Mouse (Mus musculus) layer of hippocampus, postnatal 14 days (tissue): ENCODE results near the gene Capn7. TPM values are rescaled to one million over a fixed set of nuclear protein-coding genes. Genes with fewer than 3 reads are reported as not detected.

Experiments
- DNase-seq, 2 experiments: peaks; one replicate each; pipeline ENCODE4 v3.0.0; 2021 to 2022; ENCODE audit warnings: low spot score in 2 of 2, mixed read lengths in 1 of 2
- total RNA-seq, 2 experiments: library from RNA; stranded (reverse); gene quantifications; 2 replicates each; pipeline ENCODE4 v1.2.3; 2021

Capn7 gene
- total RNA-seq, 2 experiments from 2014 or later = 36.6 to 41.0 TPM

DNA sequence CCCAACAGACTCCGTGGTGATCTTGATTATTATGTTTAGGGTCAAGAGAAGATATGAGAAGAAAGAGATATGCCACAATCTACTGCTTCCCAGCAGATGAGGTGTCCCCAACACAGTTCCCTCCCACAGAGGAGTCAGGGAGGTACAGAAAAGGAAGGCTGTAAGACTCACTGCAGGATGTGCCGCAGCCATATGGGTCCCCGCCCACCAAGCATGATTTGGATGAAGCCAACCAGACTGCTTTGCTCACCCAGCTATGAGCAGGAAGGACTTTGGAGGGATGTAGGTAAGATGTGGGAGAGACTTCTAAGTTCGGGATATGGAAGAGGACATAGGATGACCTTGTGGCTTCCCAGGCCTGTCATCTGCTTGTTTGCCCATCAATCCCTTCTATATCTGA, 74.3 kb downstream of the Capn7 start:
- DNase-seq = no peak

DNA sequence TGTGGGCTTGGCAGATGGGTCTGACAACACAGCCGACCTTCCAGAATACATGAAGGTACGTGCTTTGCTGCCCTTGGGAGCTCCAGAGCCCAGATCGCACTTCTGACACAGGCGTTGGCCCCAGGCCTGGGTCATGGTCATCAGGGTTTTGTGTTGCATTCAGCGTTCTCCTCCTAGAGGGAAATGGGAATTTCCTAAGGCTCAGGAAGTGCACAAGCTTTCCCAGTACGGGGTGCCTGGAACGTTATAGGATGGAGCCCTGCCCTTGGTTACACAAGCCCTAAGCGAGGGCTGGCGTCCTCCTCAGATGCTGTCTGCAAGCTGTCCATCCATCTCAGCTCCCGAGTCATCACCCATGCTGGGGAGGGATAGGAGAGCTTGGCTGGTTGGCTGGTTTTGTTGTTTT, 76.2 kb downstream of the Capn7 start:
- DNase-seq = no peak

DNA sequence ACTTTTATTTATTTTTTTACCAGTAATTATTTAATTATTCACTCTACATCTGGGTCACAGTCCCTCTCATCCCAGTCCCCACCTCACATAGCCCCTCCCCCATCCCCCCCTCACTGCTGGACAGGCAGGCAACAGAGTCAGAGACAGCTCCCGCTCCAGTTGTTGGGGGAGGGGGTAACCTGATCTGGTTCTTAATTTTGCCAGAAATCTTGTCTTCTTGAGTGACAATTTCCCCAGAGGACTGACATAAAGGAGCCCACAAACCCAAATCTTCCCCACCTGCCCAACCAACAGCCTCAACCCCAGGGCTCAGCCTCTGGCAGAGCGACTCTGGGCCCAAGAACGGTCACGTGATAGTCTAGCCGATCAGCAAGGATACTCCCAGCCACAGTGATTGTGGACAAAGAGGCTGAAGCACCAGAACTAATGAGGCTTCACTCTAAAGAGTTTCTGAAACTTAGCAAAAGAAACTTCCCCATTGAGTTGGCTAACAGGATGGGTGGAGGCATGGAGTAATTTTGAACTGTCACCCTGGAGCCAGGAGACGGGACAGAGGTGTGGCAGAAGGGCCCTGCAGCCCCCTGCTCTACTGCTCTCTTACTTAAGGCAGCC, 77.1 kb downstream of the Capn7 start:
- DNase-seq = no peak

DNA sequence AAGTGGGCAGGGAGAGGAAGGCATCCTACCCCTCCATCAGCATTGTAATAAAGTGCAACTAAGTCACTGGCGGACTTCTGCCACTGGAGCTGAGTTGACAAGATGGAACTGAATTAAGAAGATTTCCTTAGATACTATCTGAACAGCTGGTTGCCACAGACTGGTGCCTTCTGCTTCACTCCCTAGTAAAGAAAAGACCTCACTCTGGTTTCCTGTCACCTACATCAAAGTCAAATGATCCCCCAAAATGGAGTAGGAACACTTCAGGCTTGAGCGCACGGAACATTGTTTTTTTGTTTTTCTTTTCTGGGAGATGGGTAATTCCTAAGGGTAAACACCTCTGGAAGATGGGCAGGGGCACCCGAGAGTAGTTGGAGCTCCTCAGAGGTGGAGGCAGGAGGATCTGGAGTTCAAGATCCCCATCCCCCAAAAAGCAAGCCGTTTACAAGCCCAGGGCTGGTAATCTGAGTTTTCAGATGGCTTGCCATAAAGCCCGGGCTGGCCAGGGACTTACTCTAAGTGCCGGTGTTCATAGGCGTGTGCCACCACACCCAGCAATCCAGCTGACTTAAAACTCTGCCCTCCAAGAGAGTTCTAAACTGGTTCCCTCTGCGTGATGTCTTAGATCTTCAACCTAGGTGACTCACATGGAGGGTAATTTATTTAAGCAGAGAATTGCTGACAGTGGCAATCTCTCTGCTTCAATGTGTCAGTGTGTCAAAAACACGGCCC, 78.0 kb downstream of the Capn7 start:
- no peak for DNase-seq

DNA sequence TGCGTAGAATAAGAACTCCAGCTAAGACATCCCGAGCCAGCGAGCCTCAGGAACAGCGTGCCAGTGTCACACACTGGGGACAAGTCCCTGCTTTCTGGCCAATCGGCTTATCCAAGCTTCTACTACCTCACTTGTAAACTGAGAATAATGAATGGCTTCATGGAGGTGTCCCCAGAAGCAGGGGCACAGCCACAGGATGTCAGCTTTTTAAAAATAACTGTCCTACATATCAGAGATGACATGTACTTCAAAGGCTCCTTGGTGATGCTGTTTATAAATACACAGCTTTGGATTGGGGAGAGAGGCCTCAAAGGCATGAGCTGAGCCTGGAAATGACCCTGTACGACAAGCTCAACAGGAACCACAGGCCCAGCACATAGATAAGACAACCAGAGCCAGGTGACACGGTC, 78.5 kb downstream of the Capn7 start:
- DNase-seq = no peak

DNA sequence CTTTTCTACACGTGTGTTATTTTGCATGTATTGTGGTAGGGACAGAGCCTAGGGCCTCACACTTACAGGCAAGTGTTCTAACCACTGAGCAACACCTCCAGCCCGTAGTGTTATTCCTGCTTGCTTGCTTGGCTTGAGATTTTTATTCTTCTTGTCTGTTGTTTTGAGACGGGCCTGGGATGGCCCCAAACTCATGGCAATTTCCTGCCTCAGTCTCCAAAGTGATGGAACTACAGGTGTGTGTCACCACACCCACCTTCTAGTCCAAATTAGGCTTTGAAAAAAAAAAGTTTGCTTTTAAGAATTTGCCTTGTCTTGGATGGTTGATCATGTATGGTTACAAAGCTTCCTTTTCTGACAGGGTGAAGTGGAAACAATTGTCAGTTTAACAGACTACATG, 80.0 kb downstream of the Capn7 start:
- no peak for DNase-seq

DNA sequence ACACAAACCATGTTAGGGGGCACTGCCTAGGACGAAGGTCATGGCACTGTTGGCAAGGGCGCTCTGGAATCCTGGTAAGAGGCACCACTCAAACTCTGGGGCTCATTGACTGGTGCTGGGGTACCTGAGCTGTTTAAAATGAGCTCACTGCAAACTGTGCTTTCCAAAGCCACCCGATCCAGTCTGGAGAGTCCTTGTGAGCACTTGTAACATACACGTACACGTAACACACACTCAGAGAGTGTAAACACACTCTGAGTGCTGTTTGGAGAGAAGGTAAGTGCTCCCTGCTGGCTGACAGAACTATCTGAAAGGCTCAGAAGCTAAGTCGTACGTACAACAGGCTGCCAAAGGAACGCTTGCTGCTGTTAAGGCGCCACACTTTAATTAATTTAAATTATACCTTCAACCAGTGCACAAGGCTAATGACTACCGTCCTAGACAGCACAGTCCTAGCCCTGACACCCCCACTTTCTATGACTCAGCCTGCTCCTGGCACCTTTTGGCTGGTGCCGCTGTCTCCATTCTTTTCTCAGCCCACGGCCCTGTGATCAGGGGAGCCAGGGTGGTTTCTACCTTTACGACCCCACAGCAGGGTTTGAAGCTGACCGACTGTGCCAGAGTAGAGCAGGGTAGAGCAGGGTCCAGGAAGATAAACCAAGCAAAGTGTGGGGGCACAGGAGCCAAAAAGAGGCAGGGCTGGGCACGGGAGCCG, 80.6 kb downstream of the Capn7 start:
- DNase-seq = no peak

DNA sequence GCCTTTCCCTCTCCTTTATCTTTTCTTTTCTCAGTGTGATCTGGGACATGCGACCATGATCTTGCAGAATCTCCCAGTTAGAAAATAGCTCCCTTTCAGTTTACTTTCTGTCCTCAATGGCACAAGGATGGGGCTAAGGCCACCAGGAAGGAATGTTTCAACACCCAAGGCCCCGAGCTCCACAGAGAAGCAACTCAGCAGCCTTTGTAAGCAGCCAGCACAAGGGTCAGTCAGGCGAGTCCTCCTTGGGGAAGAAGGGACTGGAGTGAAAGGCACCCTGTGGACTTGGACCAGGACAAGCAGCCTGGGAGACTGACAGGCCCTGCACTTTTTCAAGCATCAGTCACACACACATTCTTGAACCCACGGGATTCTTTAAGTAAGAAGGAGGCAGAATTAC, 82.8 kb downstream of the Capn7 start:
- DNase-seq = no peak

DNA sequence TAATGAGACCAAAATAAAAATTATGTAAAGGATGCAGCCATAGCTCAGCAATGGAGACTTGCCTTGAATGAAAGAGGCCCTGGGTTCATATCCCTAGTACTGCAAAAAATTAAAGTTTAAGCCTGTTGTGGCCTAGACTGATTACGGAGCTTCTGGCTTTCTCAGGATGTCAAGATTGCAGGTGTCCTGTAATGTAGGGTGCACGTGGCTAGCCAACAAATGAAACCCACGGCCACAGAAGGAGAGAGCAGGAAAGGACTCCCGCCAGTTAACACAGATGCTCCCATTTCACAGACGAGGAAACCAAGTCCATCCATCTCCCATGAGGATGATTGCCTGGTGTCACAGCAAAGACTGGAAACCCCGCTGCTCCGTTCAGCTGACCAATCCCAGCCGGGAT, 83.7 kb downstream of the Capn7 start:
- no peak for DNase-seq

DNA sequence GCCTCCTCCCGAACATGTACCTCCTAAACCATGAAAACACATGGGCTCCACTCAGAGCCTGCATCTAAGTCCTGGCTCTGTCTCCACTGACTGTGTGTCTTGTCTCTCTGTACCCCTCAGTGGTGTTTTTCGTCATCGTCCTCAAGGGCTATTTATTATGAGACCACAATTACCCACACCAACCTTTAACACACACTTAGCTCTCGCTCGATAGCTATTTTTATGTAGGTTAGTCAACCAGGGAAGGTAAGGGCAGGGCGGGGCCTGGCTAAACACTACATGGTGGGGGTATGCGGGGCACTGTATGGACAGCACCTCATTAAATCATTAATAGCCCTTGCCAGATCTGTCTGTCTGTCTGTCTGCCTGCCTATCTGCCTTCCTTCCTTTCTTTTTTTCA, 84.1 kb downstream of the Capn7 start:
- DNase-seq = no peak

DNA sequence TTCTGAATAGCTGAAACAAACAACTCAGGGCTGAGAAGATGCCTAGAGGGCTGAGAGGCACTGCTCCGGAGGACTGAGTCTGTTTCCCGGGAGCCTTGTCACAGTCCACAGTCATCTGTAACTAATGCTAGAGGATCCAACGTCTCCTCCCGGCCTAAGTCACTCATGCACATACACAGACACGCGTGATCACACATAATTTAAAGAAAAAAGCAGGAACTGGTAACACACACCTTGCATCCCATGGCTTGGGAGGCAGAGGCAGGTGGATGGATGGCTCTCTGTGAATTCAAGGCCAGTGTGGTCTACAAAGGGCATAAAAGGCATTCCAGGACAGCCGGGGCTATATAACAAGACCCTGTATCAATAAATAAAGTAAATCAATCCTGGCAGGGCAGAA, 84.5 kb downstream of the Capn7 start:
- no peak for DNase-seq

Other genes with a start within 250 kb of the Capn7 start
- gene Smim4, start 207.7 kb upstream of the Capn7 start, total RNA-seq = 10 to 100 TPM; 35.5 to 36.2 TPM
- gene Nt5dc2, start 205.6 kb upstream of the Capn7 start, total RNA-seq = 10 to 100 TPM; 15.2 to 18.8 TPM
- 10 to 100 TPM; 27.9 to 32.0 TPM for gene Stab1, start 168.0 kb upstream of the Capn7 start, total RNA-seq
- gene Tnnc1, start 128.3 kb upstream of the Capn7 start, total RNA-seq = 1 to 10 TPM in 1 of 2 experiments, under 1 TPM in 1; 0.85 to 3.7 TPM
- 100 to 1,000 TPM; 433 to 449 TPM for gene Nisch, start 119.7 kb upstream of the Capn7 start, total RNA-seq
- gene Sema3g, start 118.8 kb upstream of the Capn7 start, total RNA-seq = 1 to 10 TPM; 5.5 to 6.4 TPM
- 1 to 10 TPM; 4.0 to 6.3 TPM for gene Phf7, start 85.3 kb upstream of the Capn7 start, total RNA-seq
- 100 to 1,000 TPM; 125 to 127 TPM for gene Bap1, start 85.2 kb upstream of the Capn7 start, total RNA-seq
- gene Dnah1, start 12.7 kb upstream of the Capn7 start, total RNA-seq = 1 to 10 TPM; 2.4 TPM
- 100 to 1,000 TPM; 137 to 160 TPM for gene Sh3bp5, start 99.4 kb downstream of the Capn7 start, total RNA-seq
- gene Eaf1, start 157.8 kb downstream of the Capn7 start, total RNA-seq = 10 to 100 TPM; 12.6 to 13.0 TPM
- gene Mettl6, start 158.4 kb downstream of the Capn7 start, total RNA-seq = 10 to 100 TPM; 27.6 to 28.5 TPM